12 mouse cellular contexts compared by ENCODE assay signal in the genomic region with DNA sequence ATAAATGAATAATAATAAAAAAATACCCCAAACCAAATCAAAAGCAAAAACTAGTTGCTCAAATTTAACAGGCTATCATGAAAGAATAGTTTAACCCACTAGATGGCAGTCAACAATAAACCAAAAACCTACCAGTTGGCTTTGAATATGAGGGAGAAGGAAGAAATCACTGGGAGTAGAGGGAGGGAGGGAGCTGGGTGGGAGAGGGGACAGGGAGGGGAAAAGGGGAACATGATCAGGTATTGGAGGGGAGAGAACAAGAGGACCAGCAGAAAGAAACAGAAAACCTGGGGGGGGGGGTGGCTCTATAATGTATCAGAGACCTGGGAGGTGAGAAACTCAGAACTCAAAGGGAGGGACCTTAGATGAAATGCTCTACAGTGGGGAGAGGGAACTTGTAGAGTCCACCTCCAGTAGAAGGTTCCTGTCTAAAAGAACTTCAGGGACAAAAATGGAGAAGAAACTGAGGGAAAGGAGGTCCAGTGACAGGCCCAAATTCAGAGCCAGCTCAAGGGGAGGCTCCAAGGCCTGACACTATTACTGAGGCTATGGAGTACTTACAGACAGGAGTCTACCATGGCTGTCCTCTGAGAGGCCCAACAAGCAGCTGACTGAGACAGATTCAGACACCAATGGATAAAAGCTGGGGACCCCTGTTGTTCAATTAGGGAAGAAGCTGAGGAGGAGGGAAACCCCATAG. TPM values are rescaled to one million over a fixed set of nuclear protein-coding genes. Genes with fewer than 3 reads are reported as not detected.
DNase-seq lines count a peak whose midpoint lies in the region; ATAC-seq and TF ChIP-seq lines count a peak whose summit lies in the region.
"Had no signal": no experiment of that assay in that cellular context is flagged by ENCODE, and none has a peak within 500 bp of the region (broad histone marks: within the 10 kb centered on the region; RNA-seq: fewer than 3 reads in every experiment).

No protein-coding gene starts in this region.

- no peak overlapping the region for H3K4me3 ChIP-seq in lung, postnatal 0 days (ENCODE audit: low read depth, low read length)
- no peak overlapping the region for H3K4me3 ChIP-seq in lung, adult 2 months (replicated peaks; ENCODE audit: extremely low read depth, low read depth, low read length)
- no peak overlapping the region for H3K4me3 ChIP-seq in hindbrain, embryonic 14.5 days (replicated peaks; ENCODE audit: low read length)
- H3K4me3 ChIP-seq: heart, embryonic 12.5 days had no signal

- no peak for ATAC-seq in lung, postnatal 0 days
- ATAC-seq in hindbrain, embryonic 14.5 days (ENCODE audit: low FRiP score) = peak; percentile 53; the same call in 1 of the 2 replicates

- no peaks in the 10 kb centered on the region for H3K9me3 ChIP-seq in lung, postnatal 0 days (ENCODE audit: low read length)
- H3K9me3 ChIP-seq in hindbrain, embryonic 14.5 days (ENCODE audit: control insufficient read depth, low read length) = no peaks in the 10 kb centered on the region
- H3K9me3 ChIP-seq: heart, embryonic 12.5 days had no signal

- TF ChIP-seq POLR2A in lung, adult 2 months (IDR thresholded peaks at IDR 0.05; ENCODE audit: borderline replicate concordance, extremely low read depth, low read depth, low read length) = no peak

- TF ChIP-seq EP300 in lung, postnatal 0 days (IDR thresholded peaks at IDR 0.05) = no peak

- no peaks in the 10 kb centered on the region for H3K27me3 ChIP-seq in lung, postnatal 0 days (replicated peaks; ENCODE audit: insufficient read depth, low read length)
- H3K27me3 ChIP-seq in hindbrain, embryonic 14.5 days (ENCODE audit: control insufficient read depth, insufficient read depth, low read length) = no peaks in the 10 kb centered on the region
- H3K27me3 ChIP-seq: heart, embryonic 12.5 days had no signal

- peak; percentile 32 for DNase-seq in lung, postnatal 0 days (ENCODE audit: low spot score)
- no peak for DNase-seq in lung, adult 2 months
- DNase-seq in brain, adult 2 months (ENCODE audit: low read depth, low spot score) = peak; percentile 21
- DNase-seq in hindbrain, embryonic 14.5 days (ENCODE audit: low spot score) = peak; percentile 70
- DNase-seq in retina, postnatal 7 days (ENCODE audit: low read depth, low spot score) = peak; percentile 8
- no peak for DNase-seq in ovary, postnatal 10 days (ENCODE audit: low spot score)
- no peak for DNase-seq in heart, postnatal 4 days
- DNase-seq in thymus, postnatal 14 days = no peak
- DNase-seq: adrenal gland, adult 2 months; cerebellum, postnatal 36 days; lung, postnatal 14 days had no signal

- no peak overlapping the region for H3K4me2 ChIP-seq in lung, postnatal 0 days (replicated peaks; ENCODE audit: low read depth, low read length)
- H3K4me2 ChIP-seq in hindbrain, embryonic 14.5 days (replicated peaks) = no peak overlapping the region
- H3K4me2 ChIP-seq: heart, embryonic 12.5 days had no signal

- H3K27ac ChIP-seq in lung, postnatal 0 days (ENCODE audit: low read length) = no peak overlapping the region
- no peak overlapping the region for H3K27ac ChIP-seq in hindbrain, embryonic 14.5 days

- TF ChIP-seq CTCF in lung, postnatal 0 days (IDR thresholded peaks at IDR 0.05) = peak; percentile 41
- no peak for TF ChIP-seq CTCF in lung, adult 2 months (IDR thresholded peaks at IDR 0.05; ENCODE audit: insufficient read depth, low read length)

- no peaks in the 10 kb centered on the region for H3K36me3 ChIP-seq in lung, postnatal 0 days (ENCODE audit: insufficient read depth, low read length)
- H3K36me3 ChIP-seq in hindbrain, embryonic 14.5 days (replicated peaks; ENCODE audit: control insufficient read depth, insufficient read depth) = no peaks in the 10 kb centered on the region; the same call in 1 of the 2 replicates
- H3K36me3 ChIP-seq: heart, embryonic 12.5 days had no signal

- no peak overlapping the region for H3K9ac ChIP-seq in lung, postnatal 0 days (replicated peaks; ENCODE audit: low read depth)
- no peak overlapping the region for H3K9ac ChIP-seq in hindbrain, embryonic 14.5 days
- H3K9ac ChIP-seq: heart, embryonic 12.5 days had no signal

- no peaks in the 10 kb centered on the region for H3K4me1 ChIP-seq in lung, postnatal 0 days (ENCODE audit: insufficient read depth, low read depth, low read length)
- H3K4me1 ChIP-seq in lung, adult 2 months (ENCODE audit: control insufficient read depth, insufficient read depth, low read length) = no peaks in the 10 kb centered on the region
- H3K4me1 ChIP-seq in hindbrain, embryonic 14.5 days (replicated peaks; ENCODE audit: control insufficient read depth, insufficient read depth, low read length) = no peaks in the 10 kb centered on the region

RNA-seq across cellular contexts. Expression of gene Bves, which starts 46.5 kb away (rescaled TPM):
- 0.47 and 0.67 TPM in 2 replicates for polyA plus RNA-seq in lung, postnatal 0 days (2015; fragmentation: Nextera tagmentation; extraction: Ambion mirVana)
- 1.1 and 2.0 TPM in 2 replicates for polyA plus RNA-seq in lung, adult 2 months (2012; rRNA removed)
- polyA plus RNA-seq in hindbrain, embryonic 14.5 days (2014; fragmentation: Nextera tagmentation; extraction: Ambion mirVana) = 2.4 and 2.6 TPM in 2 replicates
- total RNA-seq in heart, postnatal 4 days (2021) = 10 to 100 TPM; 83.4 to 85.3 TPM

Comparison
In these comparisons a context has a peak if more than half of its experiments do, and no peak if none do; other contexts are left out.
1. DNase-seq: peak in lung, postnatal 0 days (single experiment), brain, adult 2 months (single experiment), hindbrain, embryonic 14.5 days (single experiment) and retina, postnatal 7 days (single experiment); none in lung, adult 2 months (single experiment), ovary, postnatal 10 days (single experiment), heart, postnatal 4 days (single experiment) and thymus, postnatal 14 days (single experiment).